Mouse (Mus musculus) liver, postnatal 0 days (tissue): ENCODE measurements at regions not wholly inside any gene's neighbourhood (a gene's known extent, or its start where the extent isn't known, plus 50 kb on each side); places are given as distances from the start of the nearest gene placed in this dataset.

Experiments used
- ATAC-seq: fragments of 200-750 bp; cut with Nextera tagmentation; 2 replicates; pipeline ENCODE4 v1.8.0; 2017; ENCODE audit warnings: mild to moderate bottlenecking, moderate library complexity
- DNase-seq: peaks from one replicate; pipeline ENCODE4 v3.0.0-alpha.2; 2016
- H3K27ac ChIP-seq: fragments of 300-500 bp; sonication (generic); 2 replicates; pipeline ENCODE4 v1.5.1; 2014; ENCODE audit warnings: antibody characterized with exemption, moderate library complexity, mild to moderate bottlenecking, low read depth
- H3K27me3 ChIP-seq: fragments of 300-500 bp; sonication (generic); 2 replicates; pipeline ENCODE4 v1.6.1; 2014; ENCODE audit warnings: low read length, control low read depth, mixed read lengths; ENCODE audit not compliant: insufficient read depth
- H3K36me3 ChIP-seq: fragments of 300-500 bp; sonication (generic); replicated peaks from 2 replicates; pipeline ENCODE4 v1.6.1; 2014; ENCODE audit warnings: mild to moderate bottlenecking, control low read depth, low read length, moderate library complexity, mixed read lengths; ENCODE audit not compliant: insufficient read depth
- H3K4me1 ChIP-seq: fragments of 300-500 bp; sonication (generic); 2 replicates; pipeline ENCODE4 v1.6.1; 2014; ENCODE audit warnings: antibody characterized with exemption, mild to moderate bottlenecking, control low read depth; ENCODE audit not compliant: insufficient read depth
- H3K4me2 ChIP-seq: fragments of 300-500 bp; sonication (generic); 2 replicates; pipeline ENCODE4 v1.6.1; 2014; ENCODE audit warnings: low read depth, mild to moderate bottlenecking, low read length, moderate library complexity, mixed read lengths
- H3K4me3 ChIP-seq: fragments of 300-500 bp; sonication (generic); 2 replicates; pipeline ENCODE4 v1.5.1; 2014; ENCODE audit warnings: low read depth, low read length
- H3K9ac ChIP-seq: fragments of 300-500 bp; sonication (generic); replicated peaks from 2 replicates; pipeline ENCODE4 v1.6.1; 2014; ENCODE audit warnings: mild to moderate bottlenecking, moderate library complexity
- H3K9me3 ChIP-seq: fragments of 300-500 bp; sonication (generic); 2 replicates; pipeline ENCODE4 v1.6.1; 2016; ENCODE audit warnings: mild to moderate bottlenecking, control low read depth, low read length, mixed read lengths
- CTCF ChIP-seq: sonication (generic); IDR thresholded peaks from 2 replicates; pipeline ENCODE4 v1.5.1; 2016; ENCODE audit warnings: antibody characterized with exemption, low read depth
- EP300 ChIP-seq: IDR thresholded peaks from 2 replicates; pipeline ENCODE4 v1.6.1; 2016; ENCODE audit warnings: antibody characterized with exemption, low read depth, mild to moderate bottlenecking
- WGBS: fragments of 180-500 bp; shearing (Covaris S2); extraction: QIAGEN DNeasy Blood & Tissue Kit; methylation state at CpG from one replicate; pipeline ENCODE4 v1.1.7; 2014; ENCODE audit not compliant: insufficient replicate concordance; 5-methylcytosine and 5-hydroxymethylcytosine counted together

DNA sequence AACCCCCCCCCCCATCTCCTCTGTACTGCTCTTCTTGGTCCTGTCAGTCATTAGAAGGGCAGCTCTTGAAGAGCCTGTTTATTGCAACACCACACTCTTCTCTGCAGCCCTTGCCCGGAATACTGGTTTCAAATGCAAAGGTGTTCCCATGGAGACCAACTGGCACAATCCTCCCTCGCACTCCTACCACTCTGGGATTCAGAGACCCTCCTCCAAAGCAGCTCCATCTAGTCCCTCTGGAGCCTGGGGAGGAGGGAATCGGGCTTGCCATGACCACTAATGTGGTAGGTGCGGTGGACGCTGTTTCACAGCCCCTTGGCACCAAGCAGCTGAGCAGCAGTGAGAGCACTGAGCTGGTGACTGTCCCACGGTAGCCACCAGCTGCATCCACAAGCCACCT lies 83.1 kb downstream of the Stk35 start:
- H3K4me2 ChIP-seq, result no peak overlapping the region
- TF ChIP-seq CTCF, result no peak
- TF ChIP-seq EP300, result no peak
- no peaks in the 10 kb centered on the region for H3K27me3 ChIP-seq
- DNase-seq (no peak), ATAC-seq (no peak)
- no peak overlapping the region for H3K27ac ChIP-seq
- H3K4me3 ChIP-seq, result no peak overlapping the region
- WGBS, result 33% methylated on average over 6 of the region's 6 CpGs
- H3K9me3 ChIP-seq, result no peaks in the 10 kb centered on the region
- no peak overlapping the region for H3K9ac ChIP-seq
- H3K36me3 ChIP-seq, result no peaks in the 10 kb centered on the region
- no peaks in the 10 kb centered on the region for H3K4me1 ChIP-seq

GRCm38 (mm10) chr2:129884316-129884715 lies 84.0 kb downstream of the Stk35 start:
- Histone ChIP-seq H3K27me3 (no peaks in the 10 kb centered on the region), H3K4me2 (no peak overlapping the region), H3K4me3 (no peak overlapping the region), H3K9ac (no peak overlapping the region), H3K36me3 (no peaks in the 10 kb centered on the region), H3K4me1 (no peaks in the 10 kb centered on the region), H3K9me3 (no peaks in the 10 kb centered on the region), H3K27ac (no peak overlapping the region)
- DNase-seq (no peak), ATAC-seq (no peak)
- TF ChIP-seq CTCF (no peak), EP300 (no peak)
- WGBS, result 77% methylated on average over 3 of the region's 3 CpGs

DNA sequence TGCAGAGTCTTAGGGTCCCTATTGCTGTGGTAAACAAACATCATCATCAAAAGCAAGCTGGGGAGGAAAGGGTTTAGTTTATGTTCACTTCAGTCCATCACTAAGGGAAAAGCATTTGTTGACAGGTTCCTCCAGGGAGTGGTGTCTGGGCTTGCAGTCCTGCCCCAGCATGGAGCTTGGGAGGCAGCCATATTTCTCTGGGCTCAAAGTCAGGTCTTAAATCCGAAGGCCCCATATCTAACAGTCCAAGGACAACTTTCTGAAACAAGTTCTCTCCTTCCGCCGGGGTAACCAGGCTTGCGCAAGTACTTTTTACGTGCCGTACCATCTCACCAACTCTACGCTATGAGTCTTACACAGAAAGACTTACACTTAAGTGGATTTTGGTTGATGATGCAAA lies 85.2 kb downstream of the Stk35 start:
- H3K4me2 ChIP-seq, result no peak overlapping the region
- H3K9ac ChIP-seq, result no peak overlapping the region
- H3K36me3 ChIP-seq, result no peaks in the 10 kb centered on the region
- ATAC-seq (no peak), DNase-seq (no peak)
- no peak overlapping the region for H3K27ac ChIP-seq
- no peaks in the 10 kb centered on the region for H3K27me3 ChIP-seq
- 78% methylated on average over 7 of the region's 7 CpGs for WGBS
- H3K4me1 ChIP-seq, result no peaks in the 10 kb centered on the region
- no peaks in the 10 kb centered on the region for H3K9me3 ChIP-seq
- TF ChIP-seq EP300 (no peak), CTCF (no peak)
- no peak overlapping the region for H3K4me3 ChIP-seq

DNA sequence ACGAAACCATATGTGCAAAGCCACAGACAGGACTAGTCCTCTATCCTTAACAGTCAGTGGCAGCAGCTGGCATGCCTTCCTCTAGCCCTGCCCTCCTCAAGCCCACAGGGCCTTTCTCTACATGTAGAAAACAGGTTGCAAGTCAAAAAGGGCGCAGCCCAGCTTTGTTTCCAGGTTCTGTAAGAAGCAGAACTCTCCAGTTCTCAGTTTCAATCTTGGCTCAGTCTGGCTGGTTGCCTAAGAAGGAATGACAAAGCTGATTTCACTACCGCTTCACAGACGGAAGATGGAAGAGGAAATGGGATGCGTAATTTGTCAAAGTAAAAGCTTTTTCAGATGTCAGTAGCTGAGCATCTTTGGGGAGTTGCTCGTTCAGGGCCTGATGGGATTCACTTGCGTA lies 92.9 kb downstream of the Stk35 start:
- no peaks in the 10 kb centered on the region for H3K27me3 ChIP-seq
- H3K9me3 ChIP-seq, result no peaks in the 10 kb centered on the region
- no peak overlapping the region for H3K4me2 ChIP-seq
- ATAC-seq (no peak), DNase-seq (peak; percentile 22)
- H3K9ac ChIP-seq, result no peak overlapping the region
- H3K4me3 ChIP-seq, result no peak overlapping the region
- H3K4me1 ChIP-seq, result 0 out of 2 replicates have a peak, but pooled peaks cover 2% of the 10 kb centered on the region
- H3K27ac ChIP-seq, result no peak overlapping the region
- TF ChIP-seq CTCF (no peak), EP300 (no peak)
- H3K36me3 ChIP-seq, result no peaks in the 10 kb centered on the region
- WGBS, result 37% methylated on average over 7 of the region's 7 CpGs

DNA sequence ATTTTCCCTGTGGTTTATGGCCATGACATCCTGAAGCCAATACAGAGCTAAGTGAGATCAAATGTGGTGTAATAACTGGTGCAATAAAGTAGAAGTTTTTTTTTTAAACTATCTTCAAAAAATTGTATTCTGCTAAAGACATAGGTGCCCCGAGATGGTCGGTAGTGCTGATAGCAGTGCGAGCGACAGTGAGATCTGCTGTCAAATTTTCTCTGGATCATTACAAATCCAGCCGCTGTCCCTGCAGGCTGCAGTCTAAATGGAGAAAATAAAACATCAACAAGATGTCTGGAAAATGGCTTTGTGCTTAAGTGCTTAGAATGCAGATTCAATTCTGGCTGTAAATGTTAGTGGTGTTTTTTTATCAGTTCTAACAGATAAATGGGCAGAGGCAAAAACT lies 93.5 kb downstream of the Stk35 start:
- no peak for TF ChIP-seq CTCF
- TF ChIP-seq EP300, result no peak
- Histone ChIP-seq H3K9me3 (no peaks in the 10 kb centered on the region), H3K27me3 (no peaks in the 10 kb centered on the region), H3K27ac (no peak overlapping the region), H3K36me3 (no peaks in the 10 kb centered on the region), H3K4me3 (no peak overlapping the region), H3K4me1 (0 out of 2 replicates have a peak, but pooled peaks cover 2% of the 10 kb centered on the region), H3K9ac (no peak overlapping the region), H3K4me2 (no peak overlapping the region)
- no peak for ATAC-seq
- WGBS, result 80% methylated on average over 5 of the region's 5 CpGs
- no peak for DNase-seq

DNA sequence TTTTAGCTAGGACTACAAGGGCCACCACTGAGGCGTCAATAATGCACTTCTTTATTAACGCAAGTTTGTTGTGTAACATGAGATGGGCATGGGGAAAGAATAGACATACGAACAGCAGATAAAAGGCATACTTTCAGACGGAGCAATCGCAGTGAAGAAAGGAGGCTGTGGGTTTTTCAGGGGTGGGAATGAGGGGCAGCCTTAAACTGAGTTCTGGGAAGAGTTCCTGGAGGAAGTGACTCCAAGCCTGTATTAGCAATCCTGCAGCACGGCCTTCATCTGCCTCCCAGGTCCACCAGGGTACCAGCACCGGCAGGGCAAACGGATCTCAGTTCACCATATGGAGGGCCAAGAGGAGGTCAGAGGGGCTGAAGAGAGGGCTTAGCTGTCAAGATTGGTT lies 94.6 kb downstream of the Stk35 start:
- 69% methylated on average over 8 of the region's 8 CpGs for WGBS
- 0 out of 2 replicates have a peak, but pooled peaks cover 2% of the 10 kb centered on the region for H3K4me1 ChIP-seq
- no peak overlapping the region for H3K9ac ChIP-seq
- TF ChIP-seq EP300 (no peak), CTCF (no peak)
- H3K27ac ChIP-seq, result peak overlapping the region; percentile 29; the same call in 1 of the 2 replicates
- no peak overlapping the region for H3K4me2 ChIP-seq
- H3K9me3 ChIP-seq, result no peaks in the 10 kb centered on the region
- H3K4me3 ChIP-seq, result no peak overlapping the region
- DNase-seq (no peak), ATAC-seq (no peak)
- H3K27me3 ChIP-seq, result no peaks in the 10 kb centered on the region
- H3K36me3 ChIP-seq, result no peaks in the 10 kb centered on the region

DNA sequence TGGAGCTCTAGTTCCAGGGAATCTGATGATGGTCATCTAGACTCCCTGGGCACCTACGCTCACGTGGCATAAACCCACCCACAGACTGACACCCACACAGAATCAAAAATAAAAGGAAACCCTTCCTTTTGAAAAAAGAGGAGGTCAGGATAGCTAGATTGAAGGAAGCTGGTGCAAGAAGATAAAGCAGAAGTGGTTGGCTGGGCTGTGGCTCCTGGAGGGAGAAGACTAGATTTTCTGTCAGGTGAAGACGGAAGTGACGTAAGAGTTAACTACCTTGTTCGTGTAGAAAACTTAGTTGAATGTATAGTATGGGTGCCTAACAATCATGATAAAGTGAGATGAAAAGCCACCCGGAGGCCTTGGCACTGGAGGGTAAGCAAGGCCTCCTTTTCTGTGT lies 95.1 kb downstream of the Stk35 start:
- Histone ChIP-seq H3K4me2 (no peak overlapping the region), H3K9me3 (no peaks in the 10 kb centered on the region), H3K27ac (peak overlapping the region; percentile 29; the same call in 1 of the 2 replicates), H3K4me1 (0 out of 2 replicates have a peak, but pooled peaks cover 2% of the 10 kb centered on the region), H3K4me3 (no peak overlapping the region), H3K27me3 (no peaks in the 10 kb centered on the region), H3K9ac (no peak overlapping the region), H3K36me3 (no peaks in the 10 kb centered on the region)
- DNase-seq (no peak), ATAC-seq (no peak)
- WGBS, result 44% methylated on average over 6 of the region's 6 CpGs
- TF ChIP-seq EP300 (no peak), CTCF (no peak)
